Mouse (Mus musculus) heart, adult 2 months (tissue): ENCODE measurements around the gene 9930111J21Rik1.
"Not testable (repeated sequence)": the region's sequence is repeated elsewhere in the genome, so short reads cannot be mapped to it uniquely, and the experiment has no call there.

Experiments used
- CTCF ChIP-seq: fragments of 200-600 bp; IDR thresholded peaks from 2 replicates; pipeline ENCODE4 v1.8.1; 2022; ENCODE audit warnings: antibody characterized with exemption, mild to moderate bottlenecking, moderate library complexity
- POLR2A ChIP-seq: fragments of 200-500 bp; IDR thresholded peaks from 2 replicates; pipeline ENCODE4 v1.6.1; 2011; ENCODE audit warnings: mild to moderate bottlenecking, low read depth, low read length, control low read depth; ENCODE audit not compliant: insufficient read depth

- TF ChIP-seq POLR2A, CTCF: not testable (repeated sequence)
Observed at GRCm38 (mm10) chr11:48978240-48978939, 808 bp downstream of the 9930111J21Rik1 start, which contains the start of gene Olfr56.
